Mouse (Mus musculus): Measurements from ENCODE around the gene Fam83g.

The Fam83g gene

GRCm38 (mm10) chr11:61652216-61652615, 31.7 kb upstream of the Fam83g start:
- no peak for DNase-seq (ENCODE audit: inconsistent ontology term)

- no peak for DNase-seq (ENCODE audit: inconsistent ontology term)
These were observed 31.0 kb upstream of the Fam83g start, which contains the start of gene Grap for GRCm38 (mm10) chr11:61652686-61653447. TSS of gene Grap (plus strand) at chr11:61653265.

- no peak for DNase-seq (ENCODE audit: inconsistent ontology term)
These were observed 30.3 kb upstream of the Fam83g start for GRCm38 (mm10) chr11:61653568-61653967.

- no peak for DNase-seq (ENCODE audit: inconsistent ontology term)
These were observed 29.0 kb upstream of the Fam83g start for GRCm38 (mm10) chr11:61654786-61655311.

- no peak for DNase-seq (ENCODE audit: inconsistent ontology term)
These were observed 28.2 kb upstream of the Fam83g start for GRCm38 (mm10) chr11:61655649-61656048.

- DNase-seq (ENCODE audit: inconsistent ontology term) = no peak
These were observed 27.6 kb upstream of the Fam83g start for GRCm38 (mm10) chr11:61656148-61656850.

- DNase-seq (ENCODE audit: inconsistent ontology term) = no peak
These were observed 26.5 kb upstream of the Fam83g start for GRCm38 (mm10) chr11:61657432-61657831.

GRCm38 (mm10) chr11:61658360-61658922, 25.4 kb upstream of the Fam83g start:
- no peak for DNase-seq (ENCODE audit: inconsistent ontology term)

GRCm38 (mm10) chr11:61659011-61659858, 24.7 kb upstream of the Fam83g start:
- no peak for DNase-seq (ENCODE audit: inconsistent ontology term)

GRCm38 (mm10) chr11:61660001-61660400, 23.9 kb upstream of the Fam83g start:
- DNase-seq (ENCODE audit: inconsistent ontology term) = no peak

GRCm38 (mm10) chr11:61660806-61661392, 23.0 kb upstream of the Fam83g start:
- DNase-seq (ENCODE audit: inconsistent ontology term) = no peak

GRCm38 (mm10) chr11:61662189-61662588, 21.7 kb upstream of the Fam83g start:
- no peak for DNase-seq (ENCODE audit: inconsistent ontology term)

GRCm38 (mm10) chr11:61665401-61665800, 18.5 kb upstream of the Fam83g start:
- DNase-seq (ENCODE audit: inconsistent ontology term) = no peak

GRCm38 (mm10) chr11:61665991-61666799, 17.7 kb upstream of the Fam83g start:
- DNase-seq (ENCODE audit: inconsistent ontology term) = peak; percentile 36

- DNase-seq (ENCODE audit: inconsistent ontology term) = no peak
These were observed 16.6 kb upstream of the Fam83g start for GRCm38 (mm10) chr11:61667248-61667647.

GRCm38 (mm10) chr11:61667782-61668181, 16.1 kb upstream of the Fam83g start:
- DNase-seq (ENCODE audit: inconsistent ontology term) = no peak

GRCm38 (mm10) chr11:61669492-61670490, 14.1 kb upstream of the Fam83g start:
- DNase-seq (ENCODE audit: inconsistent ontology term) = no peak

GRCm38 (mm10) chr11:61671781-61672383, 12.0 kb upstream of the Fam83g start:
- no peak for DNase-seq (ENCODE audit: inconsistent ontology term)

GRCm38 (mm10) chr11:61673686-61674085, 10.2 kb upstream of the Fam83g start:
- DNase-seq (ENCODE audit: inconsistent ontology term) = no peak

Measured in Muller cell, postnatal 12 days (primary cell).